In the genomic region with DNA sequence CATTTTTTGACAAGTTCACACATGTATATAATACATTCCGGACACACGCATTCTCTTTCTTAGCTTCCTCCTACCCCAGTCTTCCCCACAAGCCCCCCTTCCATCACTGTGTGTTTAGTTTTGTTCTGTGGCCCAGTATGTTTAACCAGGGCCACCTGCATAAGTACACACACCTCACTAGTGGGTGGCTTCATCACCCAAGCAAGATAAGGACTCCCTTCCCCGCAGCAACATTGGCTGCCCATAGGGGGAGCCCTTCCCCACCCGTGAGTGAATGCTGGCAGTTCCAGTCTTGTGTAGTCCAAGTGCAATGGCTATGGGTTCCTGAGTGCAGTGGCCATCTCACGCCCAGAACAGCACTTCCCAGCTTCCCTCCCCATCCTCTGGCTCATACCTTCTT, we compare ENCODE assay signal across 8 mouse cellular contexts. TPM values are rescaled to one million over a fixed set of nuclear protein-coding genes. Genes with fewer than 3 reads are reported as not detected.
DNase-seq lines count a peak whose midpoint lies in the region; ATAC-seq and TF ChIP-seq lines count a peak whose summit lies in the region.

No protein-coding gene starts in this region.

- no peak overlapping the region for H3K27ac ChIP-seq in heart, embryonic 12.5 days (ENCODE audit: poor library complexity, severe bottlenecking)
- H3K27ac ChIP-seq in ES-Bruce4 (ENCODE audit: insufficient read depth, low read length) = no peak overlapping the region
- H3K27ac ChIP-seq in liver, embryonic 11.5 days (ENCODE audit: low read depth, low read length) = no peak overlapping the region
- no peak overlapping the region for H3K27ac ChIP-seq in midbrain, embryonic 11.5 days (ENCODE audit: low read depth, low read length)

- peaks cover 6% of the 10 kb centered on the region for H3K4me1 ChIP-seq in heart, embryonic 12.5 days (replicated peaks)
- no peaks in the 10 kb centered on the region for H3K4me1 ChIP-seq in ES-Bruce4 (ENCODE audit: control insufficient read depth, insufficient read depth, low read length)
- H3K4me1 ChIP-seq in liver, embryonic 11.5 days (replicated peaks; ENCODE audit: control insufficient read depth, insufficient read depth, low read length) = no peaks in the 10 kb centered on the region
- H3K4me1 ChIP-seq in midbrain, embryonic 11.5 days (ENCODE audit: control insufficient read depth, insufficient read depth, low read length) = peaks cover under 1% of the 10 kb centered on the region; the same call in 1 of the 2 replicates

- TF ChIP-seq EP300 in ES-Bruce4 (IDR thresholded peaks at IDR 0.05; ENCODE audit: insufficient read depth, low read depth, low read length) = no peak

- H3K36me3 ChIP-seq in heart, embryonic 12.5 days = no peaks in the 10 kb centered on the region
- no peaks in the 10 kb centered on the region for H3K36me3 ChIP-seq in ES-Bruce4 (ENCODE audit: control insufficient read depth, insufficient read depth, low read length, poor library complexity, severe bottlenecking)
- H3K36me3 ChIP-seq in liver, embryonic 11.5 days (ENCODE audit: control insufficient read depth, insufficient read depth, low read length) = no peaks in the 10 kb centered on the region
- H3K36me3 ChIP-seq in midbrain, embryonic 11.5 days (ENCODE audit: control insufficient read depth, insufficient read depth, low read length) = no peaks in the 10 kb centered on the region

- peak; percentile 94 for TF ChIP-seq CTCF in ES-Bruce4 (IDR thresholded peaks at IDR 0.05; ENCODE audit: low read depth, low read length)

- WGBS in heart, embryonic 12.5 days = 53% methylated on average over 5 of the region's 5 CpGs
- 56% methylated on average over 5 of the region's 5 CpGs for WGBS in liver, embryonic 11.5 days
- 54% methylated on average over 5 of the region's 5 CpGs for WGBS in midbrain, embryonic 11.5 days

- peak; percentile 60 to 64 for DNase-seq in heart, postnatal 14 days
- peak; percentile 41 for DNase-seq in cerebellum, adult 8-10 months
- DNase-seq in gastrocnemius, postnatal 25 days = peak; percentile 47
- DNase-seq in liver, embryonic 11.5 days (ENCODE audit: low spot score) = peak; percentile 61
- no peak for DNase-seq in midbrain, embryonic 11.5 days (ENCODE audit: low spot score, missing footprints)

- no peak for ATAC-seq in heart, embryonic 12.5 days (ENCODE audit: insufficient number of reproducible peaks, low FRiP score)
- ATAC-seq in liver, embryonic 11.5 days (replicated peaks; ENCODE audit: low FRiP score) = no peak
- peak; percentile 73 for ATAC-seq in neutrophil, adult 5-6 weeks (ENCODE audit: extremely low read depth, insufficient number of reproducible peaks, low FRiP score, poor library complexity, severe bottlenecking)
- ATAC-seq in midbrain, embryonic 11.5 days (ENCODE audit: low FRiP score) = no peak

- no peak overlapping the region for H3K4me3 ChIP-seq in heart, embryonic 12.5 days
- no peak overlapping the region for H3K4me3 ChIP-seq in ES-Bruce4 (ENCODE audit: low read depth, low read length)
- no peak overlapping the region for H3K4me3 ChIP-seq in liver, embryonic 11.5 days (ENCODE audit: low read depth, low read length)
- H3K4me3 ChIP-seq in midbrain, embryonic 11.5 days (ENCODE audit: low read depth, low read length) = no peak overlapping the region

- H3K9me3 ChIP-seq in heart, embryonic 12.5 days (replicated peaks) = no peaks in the 10 kb centered on the region
- no peaks in the 10 kb centered on the region for H3K9me3 ChIP-seq in ES-Bruce4 (replicated peaks; ENCODE audit: control insufficient read depth, insufficient read depth, low read length, poor library complexity, severe bottlenecking)
- H3K9me3 ChIP-seq in liver, embryonic 11.5 days (ENCODE audit: control insufficient read depth, low read length) = no peaks in the 10 kb centered on the region
- H3K9me3 ChIP-seq in midbrain, embryonic 11.5 days (ENCODE audit: control insufficient read depth, low read length) = no peaks in the 10 kb centered on the region

- no peak overlapping the region for H3K4me2 ChIP-seq in heart, embryonic 12.5 days
- no peak overlapping the region for H3K4me2 ChIP-seq in liver, embryonic 11.5 days
- no peak overlapping the region for H3K4me2 ChIP-seq in midbrain, embryonic 11.5 days

- TF ChIP-seq POLR2A in ES-Bruce4 (IDR thresholded peaks at IDR 0.05; ENCODE audit: insufficient read depth, low read length) = no peak

- intact Hi-C loops in heart, postnatal 14 days (cut with DNase I) = no loop called here

- no peak overlapping the region for H3K9ac ChIP-seq in heart, embryonic 12.5 days
- no peak overlapping the region for H3K9ac ChIP-seq in ES-Bruce4 (ENCODE audit: low read depth, poor library complexity, severe bottlenecking)
- no peak overlapping the region for H3K9ac ChIP-seq in liver, embryonic 11.5 days (ENCODE audit: low read depth, low read length)
- no peak overlapping the region for H3K9ac ChIP-seq in midbrain, embryonic 11.5 days (ENCODE audit: low read length)

- H3K27me3 ChIP-seq in heart, embryonic 12.5 days (replicated peaks) = 0 out of 2 replicates have a peak, but pooled peaks cover 5% of the 10 kb centered on the region
- no peaks in the 10 kb centered on the region for H3K27me3 ChIP-seq in ES-Bruce4 (ENCODE audit: control insufficient read depth, insufficient read depth, low read length, poor library complexity, severe bottlenecking)
- no peaks in the 10 kb centered on the region for H3K27me3 ChIP-seq in liver, embryonic 11.5 days (replicated peaks; ENCODE audit: control insufficient read depth, insufficient read depth, low read length)
- H3K27me3 ChIP-seq in midbrain, embryonic 11.5 days (ENCODE audit: control insufficient read depth, insufficient read depth, low read length) = no peaks in the 10 kb centered on the region

RNA-seq across cellular contexts. Expression of a gene that starts 21.5 kb away (rescaled TPM):
- 1 to 10 TPM in 1 of 2 experiments, under 1 TPM in 1; 1.00 to 1.3 TPM for total RNA-seq in heart, postnatal 14 days (2021)
- 0.15 and 0.17 TPM in 2 replicates for polyA plus RNA-seq in heart, embryonic 12.5 days (2016; fragmentation: Nextera tagmentation; extraction: Ambion mirVana)
- 0.11 TPM in 1 of 2 replicates, not detected in the other for polyA plus RNA-seq in ES-Bruce4 (2011; ENCODE audit: insufficient read depth, insufficient read length, low read depth, missing spikeins)
- not detected for total RNA-seq in gastrocnemius, postnatal 25 days (2021)
- polyA plus RNA-seq in liver, embryonic 11.5 days (2014; fragmentation: Nextera tagmentation; extraction: Ambion mirVana) = 0.04 and 0.05 TPM in 2 replicates
- total RNA-seq in neutrophil, adult 5-6 weeks (2017) = not detected in 2 replicates
- 0.04 TPM in 1 of 2 replicates, not detected in the other for polyA plus RNA-seq in midbrain, embryonic 11.5 days (2014; fragmentation: Nextera tagmentation; extraction: Ambion mirVana)
